Mouse (Mus musculus): ENCODE measurements at regions not wholly inside any gene's neighbourhood (a gene's known extent, or its start where the extent isn't known, plus 50 kb on each side); places are given as distances from the start of the nearest gene placed in this dataset.

DNA sequence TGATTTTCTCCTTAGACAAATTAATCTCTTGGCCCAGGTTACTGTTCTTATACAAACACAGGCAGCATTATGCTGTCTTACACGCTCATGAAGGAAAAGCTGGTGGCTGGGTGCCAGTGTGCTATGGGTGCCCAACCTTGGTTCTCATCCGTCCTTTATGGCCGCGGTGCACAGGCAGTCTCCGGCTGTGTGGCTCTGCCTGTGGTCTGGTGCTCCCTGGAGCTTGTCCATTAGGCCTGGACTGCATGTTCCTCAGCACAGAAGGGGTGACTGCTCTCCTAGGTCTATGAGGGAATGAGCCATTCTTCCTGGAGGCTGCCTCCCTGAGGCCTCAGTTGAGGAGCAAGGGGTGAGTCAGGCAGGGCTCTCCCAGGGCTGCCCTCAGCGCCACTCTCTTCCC is 111.7 kb upstream of the Klf14 start:
- 87% methylated on average over 6 of the region's 6 CpGs for WGBS

DNA sequence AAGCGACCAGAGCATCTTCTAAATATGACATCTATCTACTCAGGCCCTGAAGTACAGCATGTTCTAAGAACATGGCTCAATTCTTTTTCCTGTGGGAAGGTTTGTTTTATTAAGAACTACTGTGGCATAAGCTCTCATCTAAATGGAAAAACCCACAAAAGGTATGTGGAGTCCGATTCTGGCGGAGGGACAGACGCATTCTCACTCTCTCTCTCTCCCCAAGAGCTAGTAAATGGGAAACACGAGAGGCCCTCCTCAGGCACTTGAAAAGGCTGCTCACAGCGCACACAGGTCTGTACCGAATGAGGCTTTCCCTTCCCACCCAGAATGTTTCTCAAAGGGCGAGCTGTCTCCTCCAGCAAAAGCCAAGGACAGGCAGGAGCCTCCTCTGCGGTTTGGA is 112.1 kb upstream of the Klf14 start:
- WGBS, result 77% methylated on average over 9 of the region's 9 CpGs
- no peaks in the 10 kb centered on the region for H3K9me3 ChIP-seq (ENCODE audit: control insufficient read depth, low read length)
- ATAC-seq (ENCODE audit: low FRiP score, low TSS enrichment), result no peak
- no peak overlapping the region for H3K27ac ChIP-seq (ENCODE audit: low read depth, low read length)
- H3K36me3 ChIP-seq (ENCODE audit: control insufficient read depth, insufficient read depth, low read length), result no peaks in the 10 kb centered on the region
- H3K27me3 ChIP-seq (ENCODE audit: control insufficient read depth, insufficient read depth, low read length), result no peaks in the 10 kb centered on the region
- H3K4me1 ChIP-seq (ENCODE audit: control insufficient read depth, insufficient read depth, low read length), result no peaks in the 10 kb centered on the region
- no peak overlapping the region for H3K9ac ChIP-seq (ENCODE audit: low read depth, low read length)
- no peak overlapping the region for H3K4me2 ChIP-seq (replicated peaks; ENCODE audit: low read depth, low read length)
- no peak overlapping the region for H3K4me3 ChIP-seq (ENCODE audit: low read length)

More for the DNA sequence above, 111.7 kb upstream of the Klf14 start:
- H3K27ac ChIP-seq (ENCODE audit: low read depth, low read length), result no peak overlapping the region
- no peak overlapping the region for H3K4me3 ChIP-seq (ENCODE audit: low read length)
- H3K36me3 ChIP-seq (ENCODE audit: control insufficient read depth, insufficient read depth, low read length), result no peaks in the 10 kb centered on the region
- H3K4me1 ChIP-seq (ENCODE audit: control insufficient read depth, insufficient read depth, low read length), result no peaks in the 10 kb centered on the region
- no peak for ATAC-seq (ENCODE audit: low FRiP score, low TSS enrichment)
- H3K9me3 ChIP-seq (ENCODE audit: control insufficient read depth, low read length), result no peaks in the 10 kb centered on the region
- H3K4me2 ChIP-seq (replicated peaks; ENCODE audit: low read depth, low read length), result no peak overlapping the region
- H3K9ac ChIP-seq (ENCODE audit: low read depth, low read length), result no peak overlapping the region
- H3K27me3 ChIP-seq (ENCODE audit: control insufficient read depth, insufficient read depth, low read length), result no peaks in the 10 kb centered on the region

DNA sequence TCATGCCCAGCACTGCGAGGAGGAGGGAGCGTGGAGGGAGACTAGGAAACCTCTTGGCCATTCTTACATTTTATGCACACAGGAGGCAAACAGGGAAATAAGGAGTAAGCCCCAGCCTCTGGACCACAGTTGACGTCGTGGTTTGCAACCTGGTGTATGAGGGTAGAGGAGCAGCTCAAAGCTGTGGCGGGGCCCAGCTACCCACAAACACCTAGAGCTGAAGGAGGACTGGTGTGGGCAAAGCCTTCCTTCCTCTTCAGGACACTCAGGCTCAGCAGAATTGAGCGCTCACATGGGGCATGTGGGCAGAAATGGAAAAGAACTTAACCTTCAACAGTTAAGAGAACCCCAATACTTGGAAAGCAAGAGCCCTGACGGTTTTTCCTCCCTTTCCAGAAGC is 113.2 kb upstream of the Klf14 start:
- H3K9me3 ChIP-seq (ENCODE audit: control insufficient read depth, low read length), result no peaks in the 10 kb centered on the region
- ATAC-seq (ENCODE audit: low FRiP score, low TSS enrichment), result no peak
- H3K36me3 ChIP-seq (ENCODE audit: control insufficient read depth, insufficient read depth, low read length), result no peaks in the 10 kb centered on the region
- H3K27ac ChIP-seq (ENCODE audit: low read depth, low read length), result no peak overlapping the region
- WGBS, result 80% methylated on average over 7 of the region's 7 CpGs
- no peak overlapping the region for H3K9ac ChIP-seq (ENCODE audit: low read depth, low read length)
- no peaks in the 10 kb centered on the region for H3K27me3 ChIP-seq (ENCODE audit: control insufficient read depth, insufficient read depth, low read length)
- no peaks in the 10 kb centered on the region for H3K4me1 ChIP-seq (ENCODE audit: control insufficient read depth, insufficient read depth, low read length)
- H3K4me3 ChIP-seq (ENCODE audit: low read length), result no peak overlapping the region
- H3K4me2 ChIP-seq (replicated peaks; ENCODE audit: low read depth, low read length), result no peak overlapping the region

DNA sequence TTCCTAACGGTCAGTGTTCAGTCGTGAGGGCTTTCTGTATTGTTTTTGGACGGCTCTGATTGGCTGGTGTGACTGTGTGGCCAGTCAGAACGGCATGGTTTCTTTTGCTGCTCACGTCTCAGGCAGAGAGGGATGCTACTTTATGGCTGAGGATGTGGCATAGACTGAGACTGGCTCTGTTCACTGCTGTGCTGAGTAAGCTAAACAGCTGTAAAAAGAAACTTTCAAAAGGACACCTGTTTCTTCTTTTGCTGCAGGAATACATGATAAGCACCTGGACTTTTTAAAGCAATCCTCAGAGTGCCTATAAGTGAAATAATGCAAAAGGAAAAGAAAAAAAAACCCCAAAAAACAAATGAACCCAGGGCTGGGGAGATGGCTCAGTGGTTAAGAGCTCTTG is 113.7 kb upstream of the Klf14 start:
- no peak overlapping the region for H3K4me2 ChIP-seq (replicated peaks; ENCODE audit: low read depth, low read length)
- no peak overlapping the region for H3K4me3 ChIP-seq (ENCODE audit: low read length)
- H3K27ac ChIP-seq (ENCODE audit: low read depth, low read length), result no peak overlapping the region
- no peak overlapping the region for H3K9ac ChIP-seq (ENCODE audit: low read depth, low read length)
- 22% methylated on average over 5 of the region's 5 CpGs for WGBS
- H3K27me3 ChIP-seq (ENCODE audit: control insufficient read depth, insufficient read depth, low read length), result no peaks in the 10 kb centered on the region
- ATAC-seq (ENCODE audit: low FRiP score, low TSS enrichment), result no peak
- no peaks in the 10 kb centered on the region for H3K36me3 ChIP-seq (ENCODE audit: control insufficient read depth, insufficient read depth, low read length)
- no peaks in the 10 kb centered on the region for H3K9me3 ChIP-seq (ENCODE audit: control insufficient read depth, low read length)
- H3K4me1 ChIP-seq (ENCODE audit: control insufficient read depth, insufficient read depth, low read length), result no peaks in the 10 kb centered on the region

DNA sequence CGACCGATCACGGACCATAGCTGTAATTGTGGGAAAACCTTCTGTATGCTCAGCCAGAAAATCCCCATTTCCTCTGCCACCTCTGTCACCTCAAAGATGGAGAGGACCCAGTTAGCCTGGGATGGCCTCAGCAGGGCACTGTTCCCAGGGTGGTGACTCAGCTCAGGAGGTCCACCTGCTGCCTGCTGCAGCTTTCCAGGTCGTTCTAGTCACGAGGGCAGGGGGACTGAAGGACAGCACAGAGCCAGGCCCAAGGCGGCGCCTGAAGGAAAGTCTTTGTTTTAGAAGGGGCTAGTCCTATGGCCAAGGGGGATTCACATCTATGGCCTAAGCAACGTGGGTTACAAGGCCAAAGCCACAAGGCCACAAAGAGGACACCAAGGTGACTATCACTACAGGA is 114.5 kb upstream of the Klf14 start:
- no peak overlapping the region for H3K9ac ChIP-seq (ENCODE audit: low read depth, low read length)
- no peak overlapping the region for H3K4me2 ChIP-seq (replicated peaks; ENCODE audit: low read depth, low read length)
- WGBS, result 81% methylated on average over 8 of the region's 8 CpGs
- no peak overlapping the region for H3K4me3 ChIP-seq (ENCODE audit: low read length)
- no peaks in the 10 kb centered on the region for H3K27me3 ChIP-seq (ENCODE audit: control insufficient read depth, insufficient read depth, low read length)
- no peaks in the 10 kb centered on the region for H3K9me3 ChIP-seq (ENCODE audit: control insufficient read depth, low read length)
- no peak for ATAC-seq (ENCODE audit: low FRiP score, low TSS enrichment)
- H3K36me3 ChIP-seq (ENCODE audit: control insufficient read depth, insufficient read depth, low read length), result no peaks in the 10 kb centered on the region
- H3K27ac ChIP-seq (ENCODE audit: low read depth, low read length), result no peak overlapping the region
- no peaks in the 10 kb centered on the region for H3K4me1 ChIP-seq (ENCODE audit: control insufficient read depth, insufficient read depth, low read length)

DNA sequence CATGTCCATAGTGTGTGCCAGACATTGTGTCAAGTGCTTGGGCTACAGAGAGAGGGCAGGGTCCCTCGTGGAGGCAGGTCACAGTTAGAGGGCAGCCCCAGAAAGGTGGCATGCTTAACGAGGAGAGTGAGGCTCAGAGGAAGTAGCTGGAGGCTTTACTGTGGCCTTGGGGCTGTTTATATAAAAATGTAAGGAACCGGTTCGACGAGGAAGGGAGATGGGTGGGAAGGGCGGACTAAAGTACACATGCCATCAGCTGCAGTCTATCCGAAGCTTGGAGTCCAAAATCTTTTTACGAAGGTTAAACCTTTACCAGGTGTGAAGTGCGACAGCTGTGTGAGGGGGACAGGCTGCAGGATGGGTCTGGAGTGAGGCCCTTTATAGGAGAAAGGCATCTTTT is 115.5 kb upstream of the Klf14 start:
- Histone ChIP-seq H3K4me2 (replicated peaks; ENCODE audit: low read depth, low read length) (no peak overlapping the region), H3K27ac (ENCODE audit: low read depth, low read length) (no peak overlapping the region), H3K9me3 (ENCODE audit: control insufficient read depth, low read length) (no peaks in the 10 kb centered on the region), H3K36me3 (ENCODE audit: control insufficient read depth, insufficient read depth, low read length) (no peaks in the 10 kb centered on the region), H3K9ac (ENCODE audit: low read depth, low read length) (no peak overlapping the region), H3K4me3 (ENCODE audit: low read length) (no peak overlapping the region), H3K4me1 (ENCODE audit: control insufficient read depth, insufficient read depth, low read length) (no peaks in the 10 kb centered on the region), H3K27me3 (ENCODE audit: control insufficient read depth, insufficient read depth, low read length) (no peaks in the 10 kb centered on the region)
- WGBS, result 51% methylated on average over 9 of the region's 9 CpGs
- no peak for ATAC-seq (ENCODE audit: low FRiP score, low TSS enrichment)

DNA sequence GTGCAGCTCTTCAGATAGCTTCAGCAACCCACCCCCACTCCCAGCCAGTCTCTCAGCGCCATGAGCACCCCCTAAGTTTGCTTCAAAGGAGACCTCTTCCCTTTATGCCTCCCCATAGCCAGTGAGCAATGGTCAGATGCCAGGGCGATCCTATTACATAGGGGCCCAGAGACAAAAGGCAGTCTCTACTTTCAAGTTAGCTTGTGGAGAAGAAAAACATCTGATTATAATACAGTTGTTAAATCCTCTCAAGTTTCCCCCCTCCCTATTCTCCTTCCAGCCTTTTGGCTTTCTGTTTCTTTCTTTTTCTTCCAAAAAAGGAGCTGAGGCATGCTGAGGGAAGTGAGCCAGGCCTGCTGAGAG is 116.3 kb upstream of the Klf14 start:
- H3K27ac ChIP-seq (ENCODE audit: low read depth, low read length), result no peak overlapping the region

DNA sequence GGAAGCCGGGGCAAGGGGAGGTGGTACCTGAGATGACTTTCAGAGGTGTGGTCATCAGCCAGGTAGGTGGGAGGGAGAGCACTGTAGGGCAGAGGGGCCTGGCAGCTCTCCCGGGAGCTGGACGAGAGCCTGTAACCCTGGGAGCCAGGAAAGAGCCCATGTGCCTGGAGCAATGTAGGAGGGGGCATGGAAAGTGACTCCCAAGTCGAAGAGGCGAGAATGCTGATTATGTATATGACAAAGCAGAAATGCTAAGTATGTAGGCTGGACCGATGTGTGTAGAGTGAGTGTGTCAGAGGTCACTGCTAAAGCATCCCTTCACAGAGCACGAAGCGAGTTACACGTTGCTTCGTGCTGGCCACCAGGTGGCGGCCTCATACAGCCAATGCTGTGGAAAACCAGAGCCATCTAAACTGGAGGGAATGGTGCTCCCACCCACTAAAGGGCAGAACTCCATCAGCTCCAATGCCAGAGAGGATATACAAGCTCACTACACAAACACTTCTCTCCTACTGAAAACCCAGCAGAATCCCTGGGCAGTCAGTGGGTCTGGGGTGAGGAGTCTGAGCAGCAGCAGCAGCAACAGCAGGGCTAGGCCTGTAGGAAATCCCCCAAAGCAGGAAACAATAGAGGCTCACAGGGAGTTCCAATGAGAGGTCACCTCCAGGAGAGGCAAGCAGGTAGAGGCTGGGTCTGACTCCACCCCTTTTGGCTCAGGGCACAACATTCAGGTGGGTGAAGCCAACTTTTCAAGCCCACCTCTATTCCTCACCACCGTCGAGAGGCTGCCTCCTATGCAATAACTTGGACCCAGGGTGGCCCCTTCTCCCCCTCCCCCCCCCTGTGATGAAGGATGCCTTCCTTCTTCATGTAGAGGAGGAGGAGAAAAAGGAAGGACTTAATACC is 116.9 kb upstream of the Klf14 start:
- no peak overlapping the region for H3K27ac ChIP-seq (ENCODE audit: low read depth, low read length)
- H3K27me3 ChIP-seq (ENCODE audit: control insufficient read depth, insufficient read depth, low read length), result no peaks in the 10 kb centered on the region
- peak; percentile 77 for ATAC-seq (ENCODE audit: low FRiP score, low TSS enrichment)
- H3K4me1 ChIP-seq (ENCODE audit: control insufficient read depth, insufficient read depth, low read length), result no peaks in the 10 kb centered on the region
- no peaks in the 10 kb centered on the region for H3K36me3 ChIP-seq (ENCODE audit: control insufficient read depth, insufficient read depth, low read length)
- no peak overlapping the region for H3K4me2 ChIP-seq (replicated peaks; ENCODE audit: low read depth, low read length)
- H3K9ac ChIP-seq (ENCODE audit: low read depth, low read length), result no peak overlapping the region
- no peaks in the 10 kb centered on the region for H3K9me3 ChIP-seq (ENCODE audit: control insufficient read depth, low read length)
- H3K4me3 ChIP-seq (ENCODE audit: low read length), result no peak overlapping the region
- WGBS, result 17% methylated on average over 13 of the region's 13 CpGs

More for the DNA sequence above, 116.3 kb upstream of the Klf14 start:
- no peak for ATAC-seq (ENCODE audit: low FRiP score, low TSS enrichment)
- H3K9me3 ChIP-seq (ENCODE audit: control insufficient read depth, low read length), result no peaks in the 10 kb centered on the region
- H3K4me2 ChIP-seq (replicated peaks; ENCODE audit: low read depth, low read length), result no peak overlapping the region
- no peak overlapping the region for H3K9ac ChIP-seq (ENCODE audit: low read depth, low read length)
- WGBS, result 39% methylated on average over 2 of the region's 2 CpGs
- no peak overlapping the region for H3K4me3 ChIP-seq (ENCODE audit: low read length)
- no peaks in the 10 kb centered on the region for H3K4me1 ChIP-seq (ENCODE audit: control insufficient read depth, insufficient read depth, low read length)
- no peaks in the 10 kb centered on the region for H3K27me3 ChIP-seq (ENCODE audit: control insufficient read depth, insufficient read depth, low read length)
- no peaks in the 10 kb centered on the region for H3K36me3 ChIP-seq (ENCODE audit: control insufficient read depth, insufficient read depth, low read length)

DNA sequence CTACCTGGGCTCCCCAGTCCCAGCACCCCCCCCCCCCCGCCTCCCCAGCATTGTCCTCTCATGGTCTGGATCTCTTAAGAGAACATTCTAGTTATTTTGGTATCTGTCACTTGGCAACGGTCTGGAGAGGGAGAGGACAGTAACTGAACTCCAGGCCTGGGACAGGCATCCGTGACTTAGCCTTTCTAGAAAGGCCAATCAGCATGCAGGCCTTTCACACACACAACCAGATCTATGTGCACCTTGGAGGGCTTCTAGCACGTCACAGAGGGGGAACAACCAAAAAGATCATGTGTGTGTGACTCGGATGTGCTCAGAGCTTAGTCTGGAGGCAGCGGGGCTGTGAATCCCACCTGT is 117.6 kb upstream of the Klf14 start:
- Histone ChIP-seq H3K4me1 (ENCODE audit: control insufficient read depth, insufficient read depth, low read length) (no peaks in the 10 kb centered on the region), H3K27ac (ENCODE audit: low read depth, low read length) (no peak overlapping the region), H3K36me3 (ENCODE audit: control insufficient read depth, insufficient read depth, low read length) (no peaks in the 10 kb centered on the region), H3K9me3 (ENCODE audit: control insufficient read depth, low read length) (no peaks in the 10 kb centered on the region), H3K4me3 (ENCODE audit: low read length) (no peak overlapping the region), H3K9ac (ENCODE audit: low read depth, low read length) (no peak overlapping the region), H3K4me2 (replicated peaks; ENCODE audit: low read depth, low read length) (no peak overlapping the region), H3K27me3 (ENCODE audit: control insufficient read depth, insufficient read depth, low read length) (no peaks in the 10 kb centered on the region)
- 82% methylated on average over 6 of the region's 6 CpGs for WGBS
- ATAC-seq (ENCODE audit: low FRiP score, low TSS enrichment), result no peak
